Mouse (Mus musculus) hindbrain, embryonic 11.5 days (tissue): ENCODE data around the gene Ak5. TPM values are rescaled to one million over a fixed set of nuclear protein-coding genes. Genes with fewer than 3 reads are reported as not detected.
A peak's percentile ranks its signal among the peaks of the same experiment; 100 is the strongest.

ENCODE experiments used
- ATAC-seq: fragments of 200-750 bp; cut with Nextera tagmentation; 2 replicates; pipeline ENCODE4 v1.8.0; 2017; ENCODE audit warnings: mild to moderate bottlenecking, moderate TSS enrichment, moderate library complexity; ENCODE audit not compliant: low FRiP score
- DNase-seq: peaks from one replicate; pipeline ENCODE4 v3.0.0-alpha.2; 2015; ENCODE audit warnings: low spot score
- H3K27ac ChIP-seq: fragments of 300-500 bp; sonication (generic); 2 replicates; pipeline ENCODE4 v1.5.1; 2014; ENCODE audit warnings: mild to moderate bottlenecking, low read depth, low read length
- H3K27me3 ChIP-seq: fragments of 300-500 bp; sonication (generic); 2 replicates; pipeline ENCODE4 v1.6.1; 2014; ENCODE audit warnings: mild to moderate bottlenecking, low read length, moderate library complexity, mixed read lengths; ENCODE audit not compliant: control insufficient read depth, insufficient read depth
- H3K36me3 ChIP-seq: fragments of 300-500 bp; sonication (generic); 2 replicates; pipeline ENCODE4 v1.6.1; 2014; ENCODE audit warnings: mild to moderate bottlenecking, low read length, moderate library complexity, mixed read lengths; ENCODE audit not compliant: control insufficient read depth, insufficient read depth
- H3K4me1 ChIP-seq: fragments of 300-500 bp; sonication (generic); replicated peaks from 2 replicates; pipeline ENCODE4 v1.6.1; 2014; ENCODE audit warnings: low read length, mixed read lengths; ENCODE audit not compliant: control insufficient read depth, insufficient read depth
- H3K4me2 ChIP-seq: fragments of 300-500 bp; sonication (generic); replicated peaks from 2 replicates; pipeline ENCODE4 v1.6.1; 2014; ENCODE audit warnings: mild to moderate bottlenecking, low read depth, low read length
- H3K4me3 ChIP-seq: fragments of 300-500 bp; sonication (generic); 2 replicates; pipeline ENCODE4 v1.5.1; 2014; ENCODE audit warnings: low read depth, low read length
- H3K9ac ChIP-seq: fragments of 300-500 bp; sonication (generic); 2 replicates; pipeline ENCODE4 v1.6.1; 2014; ENCODE audit warnings: low read depth, low read length
- H3K9me3 ChIP-seq: fragments of 300-500 bp; sonication (generic); 2 replicates; pipeline ENCODE4 v1.6.1; 2016; ENCODE audit warnings: low read length; ENCODE audit not compliant: control insufficient read depth
- WGBS: fragments of 180-500 bp; shearing (Covaris S2); extraction: QIAGEN DNeasy Blood & Tissue Kit; methylation state at CpG from one replicate; pipeline ENCODE4 v1.1.7; 2014; 5-methylcytosine and 5-hydroxymethylcytosine counted together
- polyA plus RNA-seq: library from polyadenylated mRNA; unstranded; fragments of >200 nt; fragmentation: Nextera tagmentation; extraction: Ambion mirVana; gene quantifications from 2 replicates; pipeline ENCODE4 v1.2.1, GENCODE M21; 2014

Gene Ak5
- polyA plus RNA-seq, 1 experiment from 2014 or later: 0.51 TPM

GRCm38 (mm10) chr3:152492241-152492640 is 175.9 kb downstream of the Ak5 start:
- Histone ChIP-seq H3K4me1 (no peaks in the 10 kb centered on the region), H3K9ac (no peak overlapping the region), H3K27ac (no peak overlapping the region), H3K9me3 (no peaks in the 10 kb centered on the region), H3K4me3 (no peak overlapping the region), H3K36me3 (no peaks in the 10 kb centered on the region), H3K4me2 (no peak overlapping the region), H3K27me3 (no peaks in the 10 kb centered on the region)
- WGBS: 87% methylated on average over 6 of the region's 6 CpGs
- DNase-seq (no peak), ATAC-seq (no peak)

- no peaks in the 10 kb centered on the region for H3K4me1 ChIP-seq
- no peak for ATAC-seq
- no peaks in the 10 kb centered on the region for H3K36me3 ChIP-seq
- no peak overlapping the region for H3K27ac ChIP-seq
- no peak overlapping the region for H3K9ac ChIP-seq
- 84% methylated on average over 5 of the region's 5 CpGs for WGBS
- no peak overlapping the region for H3K4me3 ChIP-seq
- DNase-seq: no peak
- H3K4me2 ChIP-seq: no peak overlapping the region
- no peaks in the 10 kb centered on the region for H3K27me3 ChIP-seq
- H3K9me3 ChIP-seq: no peaks in the 10 kb centered on the region
Observed at GRCm38 (mm10) chr3:152490423-152490822, 177.7 kb downstream of the Ak5 start.

- no peak for DNase-seq
- Histone ChIP-seq H3K4me2 (no peak overlapping the region), H3K27ac (no peak overlapping the region), H3K36me3 (no peaks in the 10 kb centered on the region), H3K4me1 (no peaks in the 10 kb centered on the region), H3K4me3 (no peak overlapping the region), H3K27me3 (no peaks in the 10 kb centered on the region), H3K9me3 (no peaks in the 10 kb centered on the region), H3K9ac (no peak overlapping the region)
- no peak for ATAC-seq
- 91% methylated on average over 4 of the region's 4 CpGs for WGBS
Observed at GRCm38 (mm10) chr3:152488964-152489363, 179.2 kb downstream of the Ak5 start.

GRCm38 (mm10) chr3:152484206-152484605 is 184.0 kb downstream of the Ak5 start:
- H3K27me3 ChIP-seq: no peaks in the 10 kb centered on the region
- DNase-seq (peak; percentile 24), ATAC-seq (no peak)
- no peak overlapping the region for H3K4me2 ChIP-seq
- no peak overlapping the region for H3K4me3 ChIP-seq
- 77% methylated on average over 6 of the region's 6 CpGs for WGBS
- no peak overlapping the region for H3K9ac ChIP-seq
- H3K27ac ChIP-seq: peak overlapping the region; percentile 0; the same call in 1 of the 2 replicates
- no peaks in the 10 kb centered on the region for H3K4me1 ChIP-seq
- H3K36me3 ChIP-seq: no peaks in the 10 kb centered on the region
- H3K9me3 ChIP-seq: no peaks in the 10 kb centered on the region

- Histone ChIP-seq H3K4me3 (no peak overlapping the region), H3K36me3 (no peaks in the 10 kb centered on the region), H3K4me2 (no peak overlapping the region), H3K9me3 (no peaks in the 10 kb centered on the region), H3K9ac (no peak overlapping the region), H3K4me1 (no peaks in the 10 kb centered on the region), H3K27me3 (no peaks in the 10 kb centered on the region), H3K27ac (peak overlapping the region; percentile 0; the same call in 1 of the 2 replicates)
- DNase-seq: no peak
- WGBS: 62% methylated on average over 7 of the region's 7 CpGs
- no peak for ATAC-seq
Observed at GRCm38 (mm10) chr3:152483800-152484199, 184.4 kb downstream of the Ak5 start.

- H3K27ac ChIP-seq: no peak overlapping the region
- H3K27me3 ChIP-seq: no peaks in the 10 kb centered on the region
- no peak overlapping the region for H3K4me2 ChIP-seq
- no peak for ATAC-seq
- DNase-seq: no peak
- no peaks in the 10 kb centered on the region for H3K36me3 ChIP-seq
- 84% methylated on average over 8 of the region's 8 CpGs for WGBS
- H3K4me1 ChIP-seq: no peaks in the 10 kb centered on the region; the same call in 1 of the 2 replicates
- no peak overlapping the region for H3K9ac ChIP-seq
- H3K4me3 ChIP-seq: no peak overlapping the region
- H3K9me3 ChIP-seq: no peaks in the 10 kb centered on the region
Observed at GRCm38 (mm10) chr3:152482182-152482581, 186.0 kb downstream of the Ak5 start.

GRCm38 (mm10) chr3:152480336-152480735 is 187.8 kb downstream of the Ak5 start:
- H3K9me3 ChIP-seq: no peaks in the 10 kb centered on the region
- H3K36me3 ChIP-seq: no peaks in the 10 kb centered on the region

GRCm38 (mm10) chr3:152478599-152479435 is 189.3 kb downstream of the Ak5 start:
- H3K36me3 ChIP-seq: no peaks in the 10 kb centered on the region
- no peak overlapping the region for H3K9ac ChIP-seq
- ATAC-seq (peak; percentile 76), DNase-seq (peak; percentile 66)
- no peaks in the 10 kb centered on the region for H3K9me3 ChIP-seq
- 0 out of 2 replicates have a peak overlapping the region, but pooled peaks have one; percentile 24 for H3K4me3 ChIP-seq
- peak overlapping the region; percentile 46 for H3K4me2 ChIP-seq
- no peaks in the 10 kb centered on the region for H3K27me3 ChIP-seq
- H3K27ac ChIP-seq: no peak overlapping the region
- no peaks in the 10 kb centered on the region; the same call in 1 of the 2 replicates for H3K4me1 ChIP-seq
- WGBS: 5% methylated on average over 12 of the region's 16 CpGs

More at GRCm38 (mm10) chr3:152480336-152480735, 187.8 kb downstream of the Ak5 start:
- Histone ChIP-seq H3K27me3 (no peaks in the 10 kb centered on the region), H3K4me3 (no peak overlapping the region), H3K27ac (no peak overlapping the region), H3K4me2 (no peak overlapping the region), H3K9ac (no peak overlapping the region), H3K4me1 (no peaks in the 10 kb centered on the region; the same call in 1 of the 2 replicates)
- no peak for DNase-seq
- whole genome bisulfite sequencing: 94% methylated on average over 6 of the region's 6 CpGs
- no peak for ATAC-seq
